Mouse (Mus musculus) embryonic facial prominence, embryonic 10.5 days (tissue): ENCODE measurements around the gene Ankrd65. TPM values are rescaled to one million over a fixed set of nuclear protein-coding genes. Genes with fewer than 3 reads are reported as not detected.

Experiments used
- DNase-seq: peaks from one replicate; pipeline ENCODE4 v3.0.0-alpha.2; 2017; ENCODE audit warnings: low spot score
- H3K27ac ChIP-seq: fragments of 300-500 bp; sonication (generic); replicated peaks from 2 replicates; pipeline ENCODE4 v1.5.1; 2016; ENCODE audit warnings: mild to moderate bottlenecking
- H3K27me3 ChIP-seq: fragments of 300-500 bp; sonication (generic); replicated peaks from 2 replicates; pipeline ENCODE4 v1.6.1; 2016; ENCODE audit warnings: low read depth, mild to moderate bottlenecking; ENCODE audit not compliant: poor library complexity, severe bottlenecking
- H3K36me3 ChIP-seq: fragments of 300-500 bp; sonication (generic); replicated peaks from 2 replicates; pipeline ENCODE4 v1.6.1; 2016; ENCODE audit warnings: mild to moderate bottlenecking, moderate library complexity
- H3K4me1 ChIP-seq: fragments of 300-500 bp; sonication (generic); 2 replicates; pipeline ENCODE4 v1.6.1; 2016
- H3K4me3 ChIP-seq: fragments of 300-500 bp; sonication (generic); 2 replicates; pipeline ENCODE4 v1.5.1; 2016; ENCODE audit warnings: mild to moderate bottlenecking, moderate library complexity
- H3K9me3 ChIP-seq: fragments of 300-500 bp; sonication (generic); 2 replicates; pipeline ENCODE4 v1.6.1; 2016; ENCODE audit warnings: mild to moderate bottlenecking
- WGBS: fragments of 180-500 bp; shearing (Covaris S2); methylation state at CpG from one replicate; pipeline ENCODE4 v1.1.7; 2016; 5-methylcytosine and 5-hydroxymethylcytosine counted together
- polyA plus RNA-seq: library from polyadenylated mRNA; unstranded; fragments of >200 nt; fragmentation: Nextera tagmentation; extraction: Ambion mirVana; gene quantifications from 2 replicates; pipeline ENCODE4 v1.2.1, GENCODE M21; 2016

Gene Ankrd65
- polyA plus RNA-seq, 1 experiment from 2014 or later: not detected

DNA sequence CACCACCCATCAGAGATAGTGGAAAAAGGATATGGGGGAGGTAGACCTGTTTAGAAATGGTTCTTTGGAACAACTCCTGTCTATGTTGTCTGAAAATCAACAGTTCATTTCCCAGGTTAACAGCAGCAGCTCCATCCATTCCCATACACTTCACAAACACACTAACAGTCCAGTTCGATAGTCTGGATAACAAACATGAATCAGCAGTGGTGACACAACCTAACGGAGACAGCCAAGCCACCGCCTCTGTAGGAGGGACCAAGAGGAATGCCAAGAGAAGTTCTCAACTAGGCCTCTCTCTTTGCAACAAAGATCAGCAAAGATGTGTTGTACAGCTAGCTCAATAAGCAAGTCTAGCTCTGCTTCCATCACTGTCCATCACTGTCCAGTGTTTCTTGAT lies 27.9 kb upstream of the Ankrd65 start:
- Histone ChIP-seq H3K9me3 (no peaks in the 10 kb centered on the region), H3K27ac (no peak overlapping the region), H3K4me1 (peaks cover 33% of the 10 kb centered on the region), H3K27me3 (no peaks in the 10 kb centered on the region), H3K36me3 (peaks cover 14% of the 10 kb centered on the region), H3K4me3 (peak overlapping the region; percentile 87)
- 90% methylated on average over 3 of the region's 3 CpGs for WGBS
- DNase-seq: no peak

DNA sequence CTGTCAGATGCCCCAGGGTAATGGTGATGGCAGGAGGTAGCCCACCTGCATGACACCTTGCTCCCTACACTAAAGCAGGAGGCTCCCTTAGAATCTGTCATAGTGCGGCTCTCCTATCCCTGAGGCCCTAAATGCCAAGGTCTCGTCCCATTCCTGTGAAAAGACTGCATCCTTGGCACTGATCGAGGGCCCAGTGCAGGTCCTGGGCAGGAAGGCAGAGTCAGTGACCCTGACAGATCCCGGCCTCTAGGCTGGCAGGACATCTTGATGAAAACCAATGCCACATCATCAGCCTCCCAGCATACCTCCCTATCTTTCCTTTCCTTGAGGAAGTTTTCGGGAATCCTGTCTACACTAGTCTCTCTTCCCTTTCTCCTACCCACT lies 20.8 kb upstream of the Ankrd65 start:
- WGBS: 62% methylated on average over 5 of the region's 5 CpGs
- Histone ChIP-seq H3K36me3 (0 out of 2 replicates have a peak, but pooled peaks cover 3% of the 10 kb centered on the region), H3K27me3 (peaks cover 41% of the 10 kb centered on the region), H3K9me3 (no peaks in the 10 kb centered on the region), H3K27ac (peak overlapping the region; percentile 96), H3K4me1 (peaks cover 33% of the 10 kb centered on the region), H3K4me3 (peak overlapping the region; percentile 71)
- DNase-seq: no peak

DNA sequence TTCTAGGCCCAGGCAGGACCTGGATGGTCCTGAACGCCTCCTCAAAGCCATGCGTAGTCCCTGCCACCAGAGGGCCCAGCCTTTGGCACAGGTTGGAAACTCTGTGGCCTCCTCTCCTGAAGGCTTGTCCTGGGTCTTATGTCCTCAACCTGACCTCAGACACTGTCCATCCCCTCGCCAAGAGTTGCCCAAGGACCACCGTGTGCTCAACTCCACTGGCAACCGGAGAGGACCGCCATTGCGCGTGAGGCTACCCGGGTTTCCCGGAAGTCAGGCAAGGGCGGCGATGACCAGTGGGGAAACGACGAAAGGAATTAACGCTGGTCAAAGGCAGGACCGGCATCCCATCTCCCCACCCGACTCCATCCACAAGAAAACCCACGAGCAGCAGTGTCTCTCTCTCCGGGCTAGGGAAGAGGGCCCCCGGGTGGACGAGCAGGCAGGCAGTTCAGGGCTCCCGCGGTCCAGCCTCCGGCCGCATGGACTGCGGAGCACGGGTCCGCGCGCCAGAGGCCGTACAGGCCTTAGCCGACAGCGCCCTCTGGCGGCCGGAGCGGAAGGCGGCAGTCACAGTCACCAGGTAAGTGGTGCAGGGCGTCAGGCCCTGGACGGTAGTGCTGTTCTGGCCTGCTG lies 20.2 kb upstream of the Ankrd65 start:
- H3K4me1 ChIP-seq: peaks cover 39% of the 10 kb centered on the region
- H3K9me3 ChIP-seq: no peaks in the 10 kb centered on the region
- peak overlapping the region; percentile 96 for H3K27ac ChIP-seq
- WGBS: under 1% methylated on average over 39 of the region's 39 CpGs
- H3K4me3 ChIP-seq: peak overlapping the region; percentile 71
- H3K27me3 ChIP-seq: peaks cover 46% of the 10 kb centered on the region
- DNase-seq: peak; percentile 94
- 0 out of 2 replicates have a peak, but pooled peaks cover 3% of the 10 kb centered on the region for H3K36me3 ChIP-seq

DNA sequence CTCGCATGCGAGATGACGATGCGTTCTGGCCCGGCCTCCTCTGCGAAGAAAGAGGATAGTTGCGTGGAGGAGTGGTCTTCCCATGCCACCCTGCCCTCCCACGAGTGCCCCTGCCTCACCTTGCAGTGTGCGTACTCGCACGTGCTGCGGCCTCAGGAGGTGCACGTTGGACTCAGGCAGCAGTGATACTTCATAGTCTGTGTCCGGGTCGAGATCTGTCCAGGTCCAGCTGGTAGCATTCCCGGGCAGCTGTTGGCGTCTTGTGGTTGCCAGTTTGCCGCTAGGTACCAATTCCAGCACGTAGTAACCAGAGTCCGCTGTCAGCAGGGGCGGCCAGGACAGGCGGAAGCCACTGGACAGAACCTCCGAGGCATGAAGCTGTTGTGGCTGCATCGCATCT lies 19.6 kb upstream of the Ankrd65 start:
- DNase-seq: no peak
- Histone ChIP-seq H3K4me3 (peak overlapping the region; percentile 71), H3K27ac (peak overlapping the region; percentile 96), H3K36me3 (0 out of 2 replicates have a peak, but pooled peaks cover 3% of the 10 kb centered on the region), H3K9me3 (no peaks in the 10 kb centered on the region), H3K27me3 (peaks cover 52% of the 10 kb centered on the region), H3K4me1 (peaks cover 45% of the 10 kb centered on the region)
- 42% methylated on average over 24 of the region's 24 CpGs for WGBS

DNA sequence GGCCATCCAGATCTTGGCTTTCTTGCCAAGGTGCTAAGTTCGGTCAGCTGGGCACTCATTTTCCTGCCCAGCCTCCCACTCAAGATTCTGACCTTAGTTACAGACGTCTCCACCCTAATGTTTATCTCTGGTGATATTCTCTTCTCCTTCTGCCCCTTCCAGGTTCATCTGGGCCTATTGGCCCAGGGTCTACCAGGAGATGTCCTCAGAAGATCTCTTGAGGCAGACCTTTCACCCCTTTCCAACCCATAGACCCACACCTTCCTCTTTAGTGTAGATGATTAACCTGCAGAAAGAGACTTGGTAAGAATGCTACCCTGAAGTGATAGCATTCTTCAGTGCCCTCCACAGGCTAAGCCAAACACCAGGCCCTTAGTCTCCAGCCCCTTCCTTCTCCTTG lies 18.5 kb upstream of the Ankrd65 start:
- no peak for DNase-seq
- Histone ChIP-seq H3K27ac (no peak overlapping the region), H3K4me3 (no peak overlapping the region), H3K36me3 (0 out of 2 replicates have a peak, but pooled peaks cover 3% of the 10 kb centered on the region), H3K4me1 (peaks cover 54% of the 10 kb centered on the region), H3K9me3 (no peaks in the 10 kb centered on the region), H3K27me3 (peaks cover 55% of the 10 kb centered on the region)
- 90% methylated on average over 2 of the region's 2 CpGs for whole genome bisulfite sequencing

DNA sequence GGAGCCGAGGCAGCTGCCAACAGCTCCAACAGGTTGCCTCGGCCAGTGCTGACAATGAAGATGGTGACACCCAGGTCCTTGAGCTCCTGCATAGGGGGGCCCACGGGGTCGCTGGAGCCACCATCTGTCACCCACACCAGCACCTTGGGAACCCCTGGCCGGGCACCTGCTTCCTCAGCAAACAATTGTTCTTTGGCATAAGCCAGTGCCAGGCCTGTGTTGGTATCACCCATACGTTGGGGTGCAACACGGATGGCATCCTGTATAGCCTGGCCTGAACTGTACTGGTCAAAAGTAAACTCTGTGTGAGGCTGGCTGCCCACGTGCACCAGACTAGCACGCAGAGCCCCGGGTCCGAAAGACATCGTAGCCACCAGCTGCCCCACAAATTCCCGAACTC lies 17.5 kb upstream of the Ankrd65 start:
- Histone ChIP-seq H3K27ac (no peak overlapping the region), H3K4me3 (no peak overlapping the region), H3K4me1 (peaks cover 64% of the 10 kb centered on the region), H3K27me3 (peaks cover 55% of the 10 kb centered on the region), H3K36me3 (0 out of 2 replicates have a peak, but pooled peaks cover 3% of the 10 kb centered on the region), H3K9me3 (no peaks in the 10 kb centered on the region)
- DNase-seq: no peak
- 90% methylated on average over 13 of the region's 13 CpGs for WGBS

DNA sequence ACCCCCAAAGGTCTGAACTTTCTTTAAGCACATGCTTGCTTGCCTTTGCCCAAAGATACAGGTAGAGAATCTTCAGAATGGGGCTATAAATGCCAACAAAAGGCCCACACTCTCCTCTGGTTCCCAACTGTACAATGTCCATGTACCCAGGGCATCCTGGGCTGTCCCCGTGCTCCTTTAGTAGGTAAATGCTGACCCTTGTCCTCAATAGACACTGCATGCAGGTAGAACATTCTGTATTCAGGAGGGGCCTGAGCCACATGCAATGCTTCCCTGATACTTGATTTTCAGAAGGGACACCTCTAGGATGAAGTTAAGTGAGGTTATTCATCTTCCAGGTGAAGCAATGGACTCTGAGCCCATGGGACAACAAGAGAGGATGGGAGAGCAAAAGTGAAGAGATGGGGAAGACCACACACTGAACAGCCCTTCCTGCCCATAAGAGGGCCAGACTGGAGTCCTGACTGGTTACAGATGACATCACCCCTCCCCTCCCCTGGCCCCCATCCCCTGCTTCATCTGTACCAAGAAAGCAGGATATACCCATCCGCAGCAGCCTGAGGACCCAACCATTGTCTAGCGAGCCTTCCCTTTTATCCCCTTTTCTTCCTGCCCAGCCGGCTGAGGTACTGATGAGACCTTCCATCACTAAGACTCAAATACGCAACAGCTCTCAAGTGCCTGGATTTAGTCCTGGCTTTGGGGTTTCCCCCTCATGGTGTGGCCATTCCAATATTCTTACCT lies 16.7 kb upstream of the Ankrd65 start:
- no peaks in the 10 kb centered on the region for H3K9me3 ChIP-seq
- H3K27ac ChIP-seq: peak overlapping the region; percentile 59; the same call in 1 of the 2 replicates
- peaks cover 55% of the 10 kb centered on the region for H3K27me3 ChIP-seq
- peaks cover 65% of the 10 kb centered on the region for H3K4me1 ChIP-seq
- 0 out of 2 replicates have a peak, but pooled peaks cover 3% of the 10 kb centered on the region for H3K36me3 ChIP-seq
- peak overlapping the region; percentile 55 for H3K4me3 ChIP-seq
- 35% methylated on average over 5 of the region's 5 CpGs for WGBS
- DNase-seq: peak; percentile 14

DNA sequence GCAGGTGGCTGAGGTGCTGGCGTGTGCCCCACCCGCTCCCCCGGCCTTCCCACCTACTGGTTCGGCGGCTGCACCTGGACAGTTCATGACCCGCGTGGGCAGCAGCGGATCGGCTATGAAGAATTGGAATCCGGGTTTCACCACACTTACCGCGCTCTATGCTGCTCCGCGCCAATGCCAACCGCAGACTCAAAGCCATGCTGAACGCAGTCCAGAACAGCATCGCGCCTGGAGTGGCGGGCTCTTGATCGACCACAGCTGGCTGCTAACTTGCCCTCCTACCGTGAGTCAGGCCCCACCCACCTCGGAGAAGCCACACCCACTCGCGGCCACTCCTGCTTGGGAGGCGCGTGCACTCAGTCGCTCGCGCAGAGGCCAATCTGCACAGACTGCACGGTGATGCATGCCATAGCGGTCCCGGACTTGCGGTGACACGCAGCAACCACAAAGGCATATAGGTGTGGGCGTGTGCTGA lies 15.9 kb upstream of the Ankrd65 start, which contains the start of gene Vwa1:
Gene Vwa1 (minus strand): TSS at position 419 of the 475 bp plus-strand sequence.
- H3K36me3 ChIP-seq: 0 out of 2 replicates have a peak, but pooled peaks cover 3% of the 10 kb centered on the region
- 1% methylated on average over 35 of the region's 35 CpGs for WGBS
- H3K9me3 ChIP-seq: no peaks in the 10 kb centered on the region
- H3K27ac ChIP-seq: peak within 1 kb of the TSS; percentile 59
- peaks cover 60% of the 10 kb centered on the region for H3K4me1 ChIP-seq
- peaks cover 55% of the 10 kb centered on the region for H3K27me3 ChIP-seq
- DNase-seq: peak; percentile 92
- peak within 1 kb of the TSS; percentile 55 for H3K4me3 ChIP-seq

DNA sequence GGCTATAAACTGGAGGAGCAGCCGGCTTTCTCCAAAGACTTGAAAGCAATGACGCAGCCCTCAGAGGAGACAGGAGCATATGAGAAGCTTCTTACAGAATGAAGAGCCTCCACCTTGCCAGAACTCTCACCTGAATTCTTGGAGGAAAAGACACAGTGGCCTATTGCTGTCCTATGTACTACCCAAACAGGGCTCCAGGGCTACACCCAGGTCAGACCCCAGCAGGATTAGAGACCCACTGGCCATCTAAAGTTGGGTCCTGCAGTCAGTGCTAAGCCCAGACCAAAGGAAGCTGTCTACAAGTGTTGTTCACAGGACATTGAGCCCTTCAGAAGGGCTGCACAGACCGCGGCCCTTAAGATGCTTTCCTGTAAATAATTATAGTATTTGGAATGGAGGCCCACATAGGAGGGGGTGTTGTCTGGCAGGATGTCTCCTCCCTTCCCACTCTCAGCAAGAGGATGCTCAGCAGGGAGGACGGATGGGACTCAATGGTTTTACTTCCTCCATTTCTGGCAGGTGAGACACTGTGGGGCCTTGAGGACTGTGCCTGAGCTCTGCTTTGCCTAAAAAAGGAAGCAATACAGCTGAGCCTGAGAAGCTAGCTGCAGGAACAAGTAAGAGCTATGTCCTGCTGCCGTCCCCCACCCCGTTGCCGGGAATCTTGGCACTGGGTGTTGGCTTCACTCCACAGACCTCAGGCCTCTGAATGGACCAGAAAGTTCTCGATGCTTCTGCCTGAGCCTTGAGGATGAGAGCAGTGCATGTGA lies 15.1 kb upstream of the Ankrd65 start:
- peak overlapping the region; percentile 59; the same call in 1 of the 2 replicates for H3K27ac ChIP-seq
- WGBS: 61% methylated on average over 9 of the region's 9 CpGs

DNA sequence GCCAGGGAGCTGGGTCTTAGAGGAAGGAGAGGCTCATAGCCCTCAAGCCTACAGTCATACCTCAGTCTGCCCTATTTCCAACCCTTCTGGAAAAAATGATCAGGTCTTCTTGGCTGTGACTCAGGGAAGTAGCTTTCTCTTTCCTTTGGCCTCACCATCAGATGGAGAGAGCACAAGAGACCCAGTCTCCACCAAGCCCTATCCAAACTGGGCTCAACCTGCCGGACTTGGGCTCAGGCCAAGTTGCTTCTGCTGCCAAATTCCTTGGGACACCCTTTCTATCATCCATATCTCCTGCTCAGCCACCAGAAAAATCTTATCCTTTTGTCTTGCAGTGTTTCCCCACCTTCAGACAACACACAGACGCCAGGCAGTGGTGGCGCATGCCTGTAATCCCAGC lies 14.4 kb upstream of the Ankrd65 start:
- Histone ChIP-seq H3K9me3 (no peaks in the 10 kb centered on the region), H3K4me1 (peaks cover 51% of the 10 kb centered on the region), H3K36me3 (0 out of 2 replicates have a peak, but pooled peaks cover 3% of the 10 kb centered on the region), H3K27ac (no peak overlapping the region), H3K27me3 (peaks cover 51% of the 10 kb centered on the region), H3K4me3 (no peak overlapping the region)
- 82% methylated on average over 3 of the region's 3 CpGs for WGBS
- no peak for DNase-seq

More for the DNA sequence above, 15.1 kb upstream of the Ankrd65 start:
- Histone ChIP-seq H3K27me3 (peaks cover 55% of the 10 kb centered on the region), H3K4me1 (peaks cover 54% of the 10 kb centered on the region), H3K4me3 (peak overlapping the region; percentile 55), H3K36me3 (0 out of 2 replicates have a peak, but pooled peaks cover 3% of the 10 kb centered on the region), H3K9me3 (no peaks in the 10 kb centered on the region)
- DNase-seq: peak; percentile 9

DNA sequence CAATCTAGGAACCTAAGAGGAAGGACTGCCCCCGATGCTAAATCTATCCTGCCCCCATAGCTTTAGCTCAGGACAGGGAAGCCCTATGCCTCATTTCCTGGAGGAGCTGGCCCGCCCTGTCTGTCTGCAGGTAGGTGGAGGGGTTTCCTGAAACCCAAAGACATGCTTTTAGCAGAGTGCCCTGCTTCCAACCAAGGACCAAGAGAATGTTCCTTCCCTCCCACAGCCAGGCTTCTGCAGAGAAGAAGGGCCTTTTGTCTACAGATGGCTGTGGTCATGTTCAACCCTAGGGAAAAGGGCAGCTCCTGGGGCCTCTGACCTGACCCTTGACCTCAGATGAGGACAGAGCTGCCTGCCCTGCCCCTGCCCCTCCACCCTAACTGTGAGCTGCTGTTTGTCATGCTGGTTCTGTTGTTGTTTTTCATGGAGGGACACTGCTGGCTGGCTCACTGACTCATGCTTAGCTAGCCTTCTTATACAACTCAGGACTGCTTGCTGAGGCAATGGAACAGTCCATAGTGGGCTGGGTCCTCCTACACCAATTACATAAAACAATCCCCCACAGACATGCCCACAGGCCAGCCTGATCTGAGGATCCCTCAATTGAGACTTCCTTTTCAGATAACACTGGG lies 13.4 kb upstream of the Ankrd65 start:
- 23% methylated on average over 2 of the region's 2 CpGs for WGBS
- peak; percentile 44 for DNase-seq
- no peaks in the 10 kb centered on the region for H3K9me3 ChIP-seq
- peaks cover 53% of the 10 kb centered on the region for H3K4me1 ChIP-seq
- peak overlapping the region; percentile 30; the same call in 1 of the 2 replicates for H3K27ac ChIP-seq
- H3K4me3 ChIP-seq: 0 out of 2 replicates have a peak overlapping the region, but pooled peaks have one; percentile 0
- H3K36me3 ChIP-seq: 0 out of 2 replicates have a peak, but pooled peaks cover 3% of the 10 kb centered on the region
- H3K27me3 ChIP-seq: peaks cover 41% of the 10 kb centered on the region
